Mouse (Mus musculus): Measurements from ENCODE around the gene Aldh3b3. TPM values are rescaled to one million over a fixed set of nuclear protein-coding genes. Genes with fewer than 3 reads are reported as not detected.

Aldh3b3 gene
- polyA plus RNA-seq, 1 experiment from 2014 or later = 0.39 TPM

- Histone ChIP-seq H3K9me3 (replicated peaks; ENCODE audit: control insufficient read depth, low read length) (no peaks in the 10 kb centered on the region), H3K9ac (ENCODE audit: low read length) (no peak overlapping the region), H3K4me3 (replicated peaks; ENCODE audit: low read length) (no peak overlapping the region), H3K4me2 (ENCODE audit: low read depth, low read length) (no peak overlapping the region), H3K4me1 (ENCODE audit: control insufficient read depth, insufficient read depth, low read length) (peaks cover 31% of the 10 kb centered on the region), H3K36me3 (ENCODE audit: control insufficient read depth, insufficient read depth, low read length) (no peaks in the 10 kb centered on the region), H3K27me3 (ENCODE audit: control insufficient read depth, insufficient read depth, low read length) (no peaks in the 10 kb centered on the region), H3K27ac (ENCODE audit: low read length) (no peak overlapping the region)
- ATAC-seq (ENCODE audit: insufficient read depth, low FRiP score) = no peak
- 83% methylated on average over 9 of the region's 9 CpGs for WGBS
Observed at GRCm38 (mm10) chr19:3931716-3932115, 26.7 kb upstream of the Aldh3b3 start.

GRCm38 (mm10) chr19:3935032-3935895 is 23.2 kb upstream of the Aldh3b3 start, which contains the start of gene Unc93b1:
TSS of gene Unc93b1 (plus strand) at chr19:3935186.
- H3K36me3 ChIP-seq (ENCODE audit: control insufficient read depth, insufficient read depth, low read length) = no peaks in the 10 kb centered on the region
- H3K27ac ChIP-seq (ENCODE audit: low read length) = peak within 1 kb of the TSS; percentile 38
- H3K27me3 ChIP-seq (ENCODE audit: control insufficient read depth, insufficient read depth, low read length) = no peaks in the 10 kb centered on the region
- ATAC-seq (ENCODE audit: insufficient read depth, low FRiP score) = peak; percentile 90
- peak within 1 kb of the TSS; percentile 79 for H3K9ac ChIP-seq (ENCODE audit: low read length)
- 7% methylated on average over 42 of the region's 42 CpGs for WGBS
- H3K4me3 ChIP-seq (replicated peaks; ENCODE audit: low read length) = peak within 1 kb of the TSS; percentile 58
- no peaks in the 10 kb centered on the region for H3K9me3 ChIP-seq (replicated peaks; ENCODE audit: control insufficient read depth, low read length)
- peaks cover 22% of the 10 kb centered on the region for H3K4me1 ChIP-seq (ENCODE audit: control insufficient read depth, insufficient read depth, low read length)
- H3K4me2 ChIP-seq (ENCODE audit: low read depth, low read length) = peak within 1 kb of the TSS; percentile 82

- Histone ChIP-seq H3K4me1 (ENCODE audit: control insufficient read depth, insufficient read depth, low read length) (peaks cover 16% of the 10 kb centered on the region), H3K36me3 (ENCODE audit: control insufficient read depth, insufficient read depth, low read length) (no peaks in the 10 kb centered on the region), H3K27ac (ENCODE audit: low read length) (peak overlapping the region; percentile 38), H3K4me3 (replicated peaks; ENCODE audit: low read length) (peak overlapping the region; percentile 58), H3K4me2 (ENCODE audit: low read depth, low read length) (peak overlapping the region; percentile 82), H3K9me3 (replicated peaks; ENCODE audit: control insufficient read depth, low read length) (no peaks in the 10 kb centered on the region), H3K27me3 (ENCODE audit: control insufficient read depth, insufficient read depth, low read length) (no peaks in the 10 kb centered on the region), H3K9ac (ENCODE audit: low read length) (peak overlapping the region; percentile 79)
- 8% methylated on average over 22 of the region's 22 CpGs for WGBS
- ATAC-seq (ENCODE audit: insufficient read depth, low FRiP score) = no peak
Observed at GRCm38 (mm10) chr19:3935896-3936850, 22.3 kb upstream of the Aldh3b3 start.

GRCm38 (mm10) chr19:3942315-3942714 is 16.1 kb upstream of the Aldh3b3 start:
- Histone ChIP-seq H3K27ac (ENCODE audit: low read length) (no peak overlapping the region), H3K4me3 (replicated peaks; ENCODE audit: low read length) (no peak overlapping the region), H3K4me2 (ENCODE audit: low read depth, low read length) (no peak overlapping the region), H3K27me3 (ENCODE audit: control insufficient read depth, insufficient read depth, low read length) (no peaks in the 10 kb centered on the region), H3K36me3 (ENCODE audit: control insufficient read depth, insufficient read depth, low read length) (no peaks in the 10 kb centered on the region), H3K9me3 (replicated peaks; ENCODE audit: control insufficient read depth, low read length) (no peaks in the 10 kb centered on the region), H3K9ac (ENCODE audit: low read length) (no peak overlapping the region), H3K4me1 (ENCODE audit: control insufficient read depth, insufficient read depth, low read length) (peaks cover 3% of the 10 kb centered on the region; the same call in 1 of the 2 replicates)
- ATAC-seq (ENCODE audit: insufficient read depth, low FRiP score) = no peak
- 76% methylated on average over 7 of the region's 7 CpGs for WGBS

- ATAC-seq (ENCODE audit: insufficient read depth, low FRiP score) = peak; percentile 78
- H3K27ac ChIP-seq (ENCODE audit: low read length) = no peak overlapping the region
- peaks cover 3% of the 10 kb centered on the region; the same call in 1 of the 2 replicates for H3K4me1 ChIP-seq (ENCODE audit: control insufficient read depth, insufficient read depth, low read length)
- WGBS = 23% methylated on average over 27 of the region's 27 CpGs
- H3K27me3 ChIP-seq (ENCODE audit: control insufficient read depth, insufficient read depth, low read length) = no peaks in the 10 kb centered on the region
- peak overlapping the region; percentile 23; the same call in 1 of the 2 replicates for H3K4me3 ChIP-seq (replicated peaks; ENCODE audit: low read length)
- H3K9me3 ChIP-seq (replicated peaks; ENCODE audit: control insufficient read depth, low read length) = no peaks in the 10 kb centered on the region
- no peaks in the 10 kb centered on the region for H3K36me3 ChIP-seq (ENCODE audit: control insufficient read depth, insufficient read depth, low read length)
- H3K4me2 ChIP-seq (ENCODE audit: low read depth, low read length) = peak overlapping the region; percentile 39; the same call in 1 of the 2 replicates
- H3K9ac ChIP-seq (ENCODE audit: low read length) = no peak overlapping the region
Observed at GRCm38 (mm10) chr19:3942986-3943735, 15.3 kb upstream of the Aldh3b3 start.

- no peak overlapping the region for H3K4me3 ChIP-seq (replicated peaks; ENCODE audit: low read length)
- H3K27me3 ChIP-seq (ENCODE audit: control insufficient read depth, insufficient read depth, low read length) = no peaks in the 10 kb centered on the region
- H3K27ac ChIP-seq (ENCODE audit: low read length) = no peak overlapping the region
- H3K4me2 ChIP-seq (ENCODE audit: low read depth, low read length) = no peak overlapping the region
- no peaks in the 10 kb centered on the region for H3K36me3 ChIP-seq (ENCODE audit: control insufficient read depth, insufficient read depth, low read length)
- peaks cover 3% of the 10 kb centered on the region; the same call in 1 of the 2 replicates for H3K4me1 ChIP-seq (ENCODE audit: control insufficient read depth, insufficient read depth, low read length)
- WGBS = 28% methylated on average over 10 of the region's 10 CpGs
- no peaks in the 10 kb centered on the region for H3K9me3 ChIP-seq (replicated peaks; ENCODE audit: control insufficient read depth, low read length)
- H3K9ac ChIP-seq (ENCODE audit: low read length) = no peak overlapping the region
- no peak; the same call in 1 of the 2 replicates for ATAC-seq (ENCODE audit: insufficient read depth, low FRiP score)
Observed at GRCm38 (mm10) chr19:3945872-3946564, 12.4 kb upstream of the Aldh3b3 start.

- H3K4me3 ChIP-seq (replicated peaks; ENCODE audit: low read length) = no peak overlapping the region
- WGBS = 20% methylated on average over 2 of the region's 2 CpGs
- peak; percentile 35; the same call in 1 of the 2 replicates for ATAC-seq (ENCODE audit: insufficient read depth, low FRiP score)
Observed at GRCm38 (mm10) chr19:3946715-3947114, 11.7 kb upstream of the Aldh3b3 start.

GRCm38 (mm10) chr19:3947813-3948212 is 10.6 kb upstream of the Aldh3b3 start:
- WGBS = 84% methylated on average over 3 of the region's 3 CpGs
- Histone ChIP-seq H3K9me3 (replicated peaks; ENCODE audit: control insufficient read depth, low read length) (no peaks in the 10 kb centered on the region), H3K4me3 (replicated peaks; ENCODE audit: low read length) (no peak overlapping the region), H3K36me3 (ENCODE audit: control insufficient read depth, insufficient read depth, low read length) (no peaks in the 10 kb centered on the region), H3K9ac (ENCODE audit: low read length) (no peak overlapping the region), H3K4me2 (ENCODE audit: low read depth, low read length) (no peak overlapping the region), H3K4me1 (ENCODE audit: control insufficient read depth, insufficient read depth, low read length) (peaks cover 3% of the 10 kb centered on the region; the same call in 1 of the 2 replicates), H3K27ac (ENCODE audit: low read length) (no peak overlapping the region), H3K27me3 (ENCODE audit: control insufficient read depth, insufficient read depth, low read length) (no peaks in the 10 kb centered on the region)
- no peak for ATAC-seq (ENCODE audit: insufficient read depth, low FRiP score)

More at GRCm38 (mm10) chr19:3946715-3947114, 11.7 kb upstream of the Aldh3b3 start:
- H3K9ac ChIP-seq (ENCODE audit: low read length) = no peak overlapping the region
- no peak overlapping the region for H3K4me2 ChIP-seq (ENCODE audit: low read depth, low read length)
- H3K4me1 ChIP-seq (ENCODE audit: control insufficient read depth, insufficient read depth, low read length) = peaks cover 3% of the 10 kb centered on the region; the same call in 1 of the 2 replicates
- H3K36me3 ChIP-seq (ENCODE audit: control insufficient read depth, insufficient read depth, low read length) = no peaks in the 10 kb centered on the region
- H3K27me3 ChIP-seq (ENCODE audit: control insufficient read depth, insufficient read depth, low read length) = no peaks in the 10 kb centered on the region
- no peak overlapping the region for H3K27ac ChIP-seq (ENCODE audit: low read length)
- no peaks in the 10 kb centered on the region for H3K9me3 ChIP-seq (replicated peaks; ENCODE audit: control insufficient read depth, low read length)

Measured in stomach, embryonic 16.5 days (tissue).